ENCODE assay signal across 38 mouse cellular contexts in genomic region chr1:109972426-109973015, GRCm38 (mm10). TPM values are rescaled to one million over a fixed set of nuclear protein-coding genes. Genes with fewer than 3 reads are reported as not detected.
A peak's percentile ranks its signal among the peaks of the same experiment; 100 is the strongest.
DNase-seq lines count a peak whose midpoint lies in the region; ATAC-seq and TF ChIP-seq lines count a peak whose summit lies in the region.
"Had no signal": no experiment of that assay in that cellular context is flagged by ENCODE, and none has a peak within 500 bp of the region (broad histone marks: within the 10 kb centered on the region; RNA-seq: fewer than 3 reads in every experiment).

No protein-coding gene starts in this region.

- no peaks in the 10 kb centered on the region for H3K27me3 ChIP-seq in embryonic facial prominence, embryonic 11.5 days (ENCODE audit: control insufficient read depth, insufficient read depth, low read length)
- H3K27me3 ChIP-seq in embryonic facial prominence, embryonic 10.5 days (replicated peaks; ENCODE audit: low read depth, poor library complexity, severe bottlenecking) = no peaks in the 10 kb centered on the region
- no peaks in the 10 kb centered on the region for H3K27me3 ChIP-seq in midbrain, embryonic 12.5 days
- no peaks in the 10 kb centered on the region for H3K27me3 ChIP-seq in midbrain, postnatal 0 days (ENCODE audit: insufficient read depth, low read length)
- no peaks in the 10 kb centered on the region for H3K27me3 ChIP-seq in forebrain, embryonic 13.5 days
- no peaks in the 10 kb centered on the region for H3K27me3 ChIP-seq in kidney, embryonic 16.5 days (ENCODE audit: insufficient read depth, low read length)
- H3K27me3 ChIP-seq: CH12.LX; embryonic facial prominence, embryonic 12.5 days; heart, embryonic 15.5 days; hindbrain, embryonic 15.5 days; kidney, embryonic 15.5 days; liver, embryonic 12.5 days; stomach, embryonic 15.5 days had no signal

- no peaks in the 10 kb centered on the region for H3K36me3 ChIP-seq in embryonic facial prominence, embryonic 11.5 days (replicated peaks; ENCODE audit: control insufficient read depth, insufficient read depth, low read depth, low read length)
- no peaks in the 10 kb centered on the region for H3K36me3 ChIP-seq in embryonic facial prominence, embryonic 10.5 days (replicated peaks)
- H3K36me3 ChIP-seq in midbrain, embryonic 12.5 days = no peaks in the 10 kb centered on the region
- H3K36me3 ChIP-seq in midbrain, postnatal 0 days (ENCODE audit: insufficient read depth, low read length) = no peaks in the 10 kb centered on the region
- no peaks in the 10 kb centered on the region for H3K36me3 ChIP-seq in forebrain, embryonic 13.5 days (ENCODE audit: poor library complexity, severe bottlenecking)
- H3K36me3 ChIP-seq in kidney, embryonic 16.5 days (ENCODE audit: insufficient read depth, low read length) = no peaks in the 10 kb centered on the region
- H3K36me3 ChIP-seq: embryonic facial prominence, embryonic 12.5 days; heart, embryonic 10.5 days; heart, embryonic 15.5 days; hindbrain, embryonic 15.5 days; kidney, embryonic 15.5 days; liver, embryonic 12.5 days; stomach, embryonic 15.5 days had no signal

- 58% methylated on average over 4 of the region's 4 CpGs for WGBS in embryonic facial prominence, embryonic 11.5 days
- 62% methylated on average over 4 of the region's 4 CpGs for WGBS in embryonic facial prominence, embryonic 10.5 days
- 36% methylated on average over 4 of the region's 4 CpGs for WGBS in midbrain, embryonic 12.5 days
- 37% methylated on average over 4 of the region's 4 CpGs for WGBS in midbrain, postnatal 0 days
- 6% methylated on average over 4 of the region's 4 CpGs for WGBS in forebrain, embryonic 13.5 days
- 66% methylated on average over 4 of the region's 4 CpGs for WGBS in kidney, embryonic 16.5 days

- no peak overlapping the region for H3K4me2 ChIP-seq in embryonic facial prominence, embryonic 11.5 days (ENCODE audit: low read depth, low read length)
- H3K4me2 ChIP-seq in midbrain, embryonic 12.5 days (replicated peaks) = no peak overlapping the region
- no peak overlapping the region for H3K4me2 ChIP-seq in midbrain, postnatal 0 days (ENCODE audit: low read depth, low read length, poor library complexity, severe bottlenecking)
- H3K4me2 ChIP-seq in forebrain, embryonic 13.5 days = no peak overlapping the region
- H3K4me2 ChIP-seq in kidney, embryonic 16.5 days (replicated peaks; ENCODE audit: low read depth, low read length) = no peak overlapping the region
- H3K4me2 ChIP-seq: embryonic facial prominence, embryonic 12.5 days; heart, embryonic 15.5 days; hindbrain, embryonic 15.5 days; kidney, embryonic 15.5 days; liver, embryonic 12.5 days; stomach, embryonic 15.5 days had no signal

- no peak for DNase-seq in embryonic facial prominence, embryonic 11.5 days (ENCODE audit: low spot score)
- DNase-seq in embryonic facial prominence, embryonic 10.5 days (ENCODE audit: low spot score) = no peak
- DNase-seq in midbrain, postnatal 0 days (ENCODE audit: low spot score) = no peak
- DNase-seq in lung, postnatal 10 days = no peak
- DNase-seq: adrenal gland, adult 2 months; adrenal gland, postnatal 36 days; cerebellum, adult 18-20 months; cerebellum, postnatal 25 days; gastrocnemius, postnatal 14 days; kidney, adult 11 months; kidney, postnatal 36 days; liver, postnatal 0 days; right cerebral cortex, postnatal 25 days had no signal

- no peak overlapping the region for H3K27ac ChIP-seq in embryonic facial prominence, embryonic 11.5 days (replicated peaks; ENCODE audit: low read depth, low read length)
- no peak overlapping the region for H3K27ac ChIP-seq in embryonic facial prominence, embryonic 10.5 days (replicated peaks)
- H3K27ac ChIP-seq in midbrain, embryonic 12.5 days (replicated peaks) = no peak overlapping the region
- no peak overlapping the region for H3K27ac ChIP-seq in midbrain, postnatal 0 days (ENCODE audit: low read depth, low read length)
- H3K27ac ChIP-seq in forebrain, embryonic 13.5 days = peak overlapping the region; percentile 19; the same call in 1 of the 2 replicates
- H3K27ac ChIP-seq in kidney, embryonic 16.5 days (ENCODE audit: low read length) = no peak overlapping the region
- H3K27ac ChIP-seq: embryonic facial prominence, embryonic 12.5 days; heart, embryonic 10.5 days; heart, embryonic 15.5 days; hindbrain, embryonic 15.5 days; kidney, embryonic 15.5 days; layer of hippocampus, adult 2 months; left cerebral cortex, adult 2 months; liver, embryonic 12.5 days; macrophage; stomach, embryonic 15.5 days had no signal

- no peaks in the 10 kb centered on the region for H3K9me3 ChIP-seq in embryonic facial prominence, embryonic 11.5 days (replicated peaks; ENCODE audit: control insufficient read depth, low read length)
- no peaks in the 10 kb centered on the region for H3K9me3 ChIP-seq in embryonic facial prominence, embryonic 10.5 days
- no peaks in the 10 kb centered on the region for H3K9me3 ChIP-seq in midbrain, embryonic 12.5 days
- H3K9me3 ChIP-seq in midbrain, postnatal 0 days (ENCODE audit: low read length) = no peaks in the 10 kb centered on the region
- H3K9me3 ChIP-seq in forebrain, embryonic 13.5 days (replicated peaks) = no peaks in the 10 kb centered on the region
- H3K9me3 ChIP-seq in kidney, embryonic 16.5 days (ENCODE audit: low read length) = no peaks in the 10 kb centered on the region
- H3K9me3 ChIP-seq: embryonic facial prominence, embryonic 12.5 days; heart, embryonic 10.5 days; heart, embryonic 15.5 days; hindbrain, embryonic 15.5 days; kidney, embryonic 15.5 days; liver, embryonic 12.5 days; stomach, embryonic 15.5 days had no signal

- no peak for TF ChIP-seq CTCF in midbrain, postnatal 0 days (IDR thresholded peaks at IDR 0.05)

- H3K4me1 ChIP-seq in embryonic facial prominence, embryonic 11.5 days (ENCODE audit: control insufficient read depth, insufficient read depth, low read length) = no peaks in the 10 kb centered on the region
- no peaks in the 10 kb centered on the region for H3K4me1 ChIP-seq in embryonic facial prominence, embryonic 10.5 days
- peaks cover 5% of the 10 kb centered on the region; the same call in 1 of the 2 replicates for H3K4me1 ChIP-seq in midbrain, embryonic 12.5 days
- H3K4me1 ChIP-seq in midbrain, postnatal 0 days (ENCODE audit: insufficient read depth, low read length) = no peaks in the 10 kb centered on the region
- peaks cover 10% of the 10 kb centered on the region for H3K4me1 ChIP-seq in forebrain, embryonic 13.5 days
- no peaks in the 10 kb centered on the region for H3K4me1 ChIP-seq in kidney, embryonic 16.5 days (ENCODE audit: insufficient read depth, low read length)
- H3K4me1 ChIP-seq: embryonic facial prominence, embryonic 12.5 days; heart, embryonic 10.5 days; heart, embryonic 15.5 days; hindbrain, embryonic 15.5 days; kidney, embryonic 15.5 days; liver, embryonic 12.5 days; stomach, embryonic 15.5 days had no signal

- ATAC-seq in embryonic facial prominence, embryonic 11.5 days (replicated peaks; ENCODE audit: insufficient number of reproducible peaks, low FRiP score, low TSS enrichment, low read depth) = peak; percentile 39; the same call in 1 of the 2 replicates
- peak; percentile 62; the same call in 1 of the 2 replicates for ATAC-seq in midbrain, embryonic 12.5 days (ENCODE audit: low FRiP score, low read depth)
- ATAC-seq in midbrain, postnatal 0 days (ENCODE audit: low FRiP score) = no peak
- peak; percentile 58 for ATAC-seq in forebrain, embryonic 13.5 days
- no peak for ATAC-seq in kidney, embryonic 16.5 days (ENCODE audit: low FRiP score, low TSS enrichment)
- ATAC-seq: activated CD4-positive, CD25-positive, alpha-beta regulatory T cell, adult 4 months; inflammation-experienced regulatory T-cells, adult 6 months; liver, embryonic 12.5 days; liver, postnatal 0 days; midbrain, embryonic 16.5 days had no signal

- H3K4me3 ChIP-seq in embryonic facial prominence, embryonic 11.5 days (ENCODE audit: low read depth, low read length) = no peak overlapping the region
- no peak overlapping the region for H3K4me3 ChIP-seq in embryonic facial prominence, embryonic 10.5 days
- no peak overlapping the region for H3K4me3 ChIP-seq in midbrain, embryonic 12.5 days
- H3K4me3 ChIP-seq in midbrain, postnatal 0 days (ENCODE audit: low read depth, low read length) = no peak overlapping the region
- H3K4me3 ChIP-seq in forebrain, embryonic 13.5 days = no peak overlapping the region
- H3K4me3 ChIP-seq in kidney, embryonic 16.5 days (ENCODE audit: low read length) = no peak overlapping the region
- H3K4me3 ChIP-seq: embryonic facial prominence, embryonic 12.5 days; heart, embryonic 10.5 days; heart, embryonic 15.5 days; hindbrain, embryonic 15.5 days; kidney, embryonic 15.5 days; layer of hippocampus, adult 2 months; left cerebral cortex, adult 2 months; liver, embryonic 12.5 days; myocyte; stomach, embryonic 15.5 days had no signal

- H3K9ac ChIP-seq in embryonic facial prominence, embryonic 11.5 days (replicated peaks; ENCODE audit: low read length) = no peak overlapping the region
- H3K9ac ChIP-seq in midbrain, embryonic 12.5 days (replicated peaks) = no peak overlapping the region
- H3K9ac ChIP-seq in midbrain, postnatal 0 days (replicated peaks; ENCODE audit: low read length, poor library complexity, severe bottlenecking) = no peak overlapping the region
- H3K9ac ChIP-seq in forebrain, embryonic 13.5 days = no peak overlapping the region
- no peak overlapping the region for H3K9ac ChIP-seq in kidney, embryonic 16.5 days (replicated peaks; ENCODE audit: low read length)
- H3K9ac ChIP-seq: embryonic facial prominence, embryonic 12.5 days; heart, embryonic 15.5 days; hindbrain, embryonic 15.5 days; kidney, embryonic 15.5 days; liver, embryonic 12.5 days; liver, postnatal 0 days; stomach, embryonic 15.5 days had no signal

RNA-seq across cellular contexts. Expression of gene Cdh7, which starts 9.7 kb away (rescaled TPM):
- 0.99 and 1.7 TPM in 2 replicates for polyA plus RNA-seq in embryonic facial prominence, embryonic 11.5 days (2014; fragmentation: Nextera tagmentation; extraction: Ambion mirVana)
- 0.87 and 1.0 TPM in 2 replicates for polyA plus RNA-seq in embryonic facial prominence, embryonic 10.5 days (2016; fragmentation: Nextera tagmentation; extraction: Ambion mirVana)
- 5.2 and 6.4 TPM in 2 replicates for polyA plus RNA-seq in midbrain, embryonic 12.5 days (2016; fragmentation: Nextera tagmentation; extraction: Ambion mirVana)
- 37.7 and 40.1 TPM in 2 replicates for total RNA-seq in midbrain, postnatal 0 days (2014; rRNA removed)
- polyA plus RNA-seq in midbrain, postnatal 0 days (2015; fragmentation: Nextera tagmentation; extraction: Ambion mirVana) = 17.6 and 22.0 TPM in 2 replicates
- polyA plus RNA-seq in forebrain, embryonic 13.5 days (2015; fragmentation: Nextera tagmentation; extraction: Ambion mirVana) = 10.8 and 11.8 TPM in 2 replicates
- 0.10 and 0.19 TPM in 2 replicates for polyA plus RNA-seq in kidney, embryonic 16.5 days (2015; fragmentation: Nextera tagmentation; extraction: Ambion mirVana)
- total RNA-seq: CH12.LX; ES-E14; gastrocnemius, postnatal 14 days; granulocyte monocyte progenitor cell, adult 5-6 weeks; heart, postnatal 25 days; megakaryocyte-erythroid progenitor cell, adult 5-6 weeks; neutrophil, adult 5-6 weeks had no signal
- polyA plus RNA-seq: activated CD4-positive, CD25-positive, alpha-beta regulatory T cell, adult 4 months; adrenal gland, adult 2 months; C2C12; heart, embryonic 15.5 days; liver, postnatal 0 days; lung, embryonic 16.5 days; macrophage; myocyte had no signal

Comparison
In these comparisons a context has a peak if more than half of its experiments do, and no peak if none do; other contexts are left out.
1. ATAC-seq: peak in embryonic facial prominence, embryonic 11.5 days (single experiment), midbrain, embryonic 12.5 days (single experiment) and forebrain, embryonic 13.5 days (single experiment); none in midbrain, postnatal 0 days (single experiment) and kidney, embryonic 16.5 days (single experiment).